Mouse (Mus musculus) lung, embryonic 14.5 days (tissue): Measurements from ENCODE around the gene Tbc1d30. TPM values are rescaled to one million over a fixed set of nuclear protein-coding genes. Genes with fewer than 3 reads are reported as not detected.

ENCODE experiments used
- ATAC-seq: fragments of 200-750 bp; cut with Nextera tagmentation; 2 replicates; pipeline ENCODE4 v1.8.0; 2017; ENCODE audit warnings: mild to moderate bottlenecking, moderate TSS enrichment, moderate library complexity; ENCODE audit not compliant: insufficient read depth
- DNase-seq: peaks from one replicate; pipeline ENCODE4 v3.0.0-alpha.2; 2015
- H3K27ac ChIP-seq: fragments of 300-500 bp; sonication (generic); 2 replicates; pipeline ENCODE4 v1.5.1; 2014; ENCODE audit warnings: low read depth, mild to moderate bottlenecking, moderate library complexity
- H3K27me3 ChIP-seq: fragments of 300-500 bp; sonication (generic); 2 replicates; pipeline ENCODE4 v1.6.1; 2014; ENCODE audit warnings: low read length, control low read depth; ENCODE audit not compliant: insufficient read depth
- H3K36me3 ChIP-seq: fragments of 300-500 bp; sonication (generic); 2 replicates; pipeline ENCODE4 v1.6.1; 2014; ENCODE audit warnings: control low read depth; ENCODE audit not compliant: insufficient read depth
- H3K4me1 ChIP-seq: fragments of 300-500 bp; sonication (generic); 2 replicates; pipeline ENCODE4 v1.6.1; 2014; ENCODE audit warnings: antibody characterized with exemption, control low read depth; ENCODE audit not compliant: insufficient read depth
- H3K4me2 ChIP-seq: fragments of 300-500 bp; sonication (generic); 2 replicates; pipeline ENCODE4 v1.6.1; 2014; ENCODE audit warnings: mild to moderate bottlenecking
- H3K4me3 ChIP-seq: fragments of 300-500 bp; sonication (generic); 2 replicates; pipeline ENCODE4 v1.5.1; 2014; ENCODE audit warnings: low read depth, low read length
- H3K9ac ChIP-seq: fragments of 300-500 bp; sonication (generic); 2 replicates; pipeline ENCODE4 v1.6.1; 2014
- H3K9me3 ChIP-seq: fragments of 300-500 bp; sonication (generic); 2 replicates; pipeline ENCODE4 v1.6.1; 2016; ENCODE audit warnings: low read depth, low read length, control low read depth
- CTCF ChIP-seq: IDR thresholded peaks from 2 replicates; pipeline ENCODE4 v1.5.1; 2016; ENCODE audit warnings: antibody characterized with exemption, low read depth
- WGBS: fragments of 180-500 bp; shearing (Covaris S2); extraction: QIAGEN DNeasy Blood & Tissue Kit; methylation state at CpG from one replicate; pipeline ENCODE4 v1.1.7; 2014; 5-methylcytosine and 5-hydroxymethylcytosine counted together
- polyA plus RNA-seq: library from polyadenylated mRNA; unstranded; fragments of >200 nt; fragmentation: Nextera tagmentation; extraction: Ambion mirVana; gene quantifications from 2 replicates; pipeline ENCODE4 v1.2.1, GENCODE M21; 2014

Gene Tbc1d30
- polyA plus RNA-seq, 1 experiment from 2014 or later: 2.5 TPM

GRCm38 (mm10) chr10:121227403-121227802, 123.7 kb downstream of the Tbc1d30 start:
- Histone ChIP-seq H3K4me1 (no peaks in the 10 kb centered on the region), H3K9ac (no peak overlapping the region), H3K27ac (no peak overlapping the region), H3K4me3 (no peak overlapping the region), H3K27me3 (no peaks in the 10 kb centered on the region), H3K4me2 (no peak overlapping the region), H3K36me3 (no peaks in the 10 kb centered on the region), H3K9me3 (peaks cover 4% of the 10 kb centered on the region; the same call in 1 of the 2 replicates)
- ATAC-seq (no peak), DNase-seq (no peak)
- TF ChIP-seq CTCF: no peak
- 82% methylated on average over 5 of the region's 5 CpGs for WGBS

GRCm38 (mm10) chr10:121225636-121226035, 125.4 kb downstream of the Tbc1d30 start:
- Histone ChIP-seq H3K36me3 (no peaks in the 10 kb centered on the region), H3K4me3 (no peak overlapping the region), H3K4me1 (no peaks in the 10 kb centered on the region), H3K9ac (no peak overlapping the region), H3K27ac (no peak overlapping the region), H3K27me3 (no peaks in the 10 kb centered on the region), H3K9me3 (no peaks in the 10 kb centered on the region), H3K4me2 (no peak overlapping the region)
- peak; percentile 50 for TF ChIP-seq CTCF
- ATAC-seq (no peak), DNase-seq (no peak)
- WGBS: 75% methylated on average over 6 of the region's 6 CpGs

DNA sequence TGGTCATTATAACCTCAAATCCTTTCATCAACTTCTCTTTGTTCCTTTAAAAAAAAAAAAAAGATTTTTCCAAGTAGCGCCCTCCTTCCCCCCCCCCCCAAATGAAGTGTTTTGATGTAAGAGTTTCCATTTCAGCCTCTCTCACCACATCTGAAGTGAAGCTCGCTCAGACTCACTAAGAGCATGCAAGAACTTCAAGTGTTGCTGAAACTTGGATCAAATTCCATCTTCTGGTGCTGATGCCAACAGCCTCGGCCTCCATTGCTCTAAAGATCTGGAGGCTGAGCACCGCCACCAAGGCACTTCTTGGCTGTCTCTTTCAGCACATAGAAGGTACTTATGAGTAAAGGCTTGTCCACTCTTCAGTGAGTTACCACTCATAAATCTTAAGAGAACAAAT, 128.2 kb downstream of the Tbc1d30 start:
- TF ChIP-seq CTCF: no peak
- H3K9ac ChIP-seq: no peak overlapping the region
- no peak overlapping the region for H3K4me2 ChIP-seq
- WGBS: 72% methylated on average over 4 of the region's 4 CpGs
- H3K36me3 ChIP-seq: no peaks in the 10 kb centered on the region
- H3K4me3 ChIP-seq: no peak overlapping the region
- no peak overlapping the region for H3K27ac ChIP-seq
- ATAC-seq (no peak), DNase-seq (no peak)
- H3K27me3 ChIP-seq: no peaks in the 10 kb centered on the region
- H3K4me1 ChIP-seq: no peaks in the 10 kb centered on the region
- no peaks in the 10 kb centered on the region for H3K9me3 ChIP-seq

DNA sequence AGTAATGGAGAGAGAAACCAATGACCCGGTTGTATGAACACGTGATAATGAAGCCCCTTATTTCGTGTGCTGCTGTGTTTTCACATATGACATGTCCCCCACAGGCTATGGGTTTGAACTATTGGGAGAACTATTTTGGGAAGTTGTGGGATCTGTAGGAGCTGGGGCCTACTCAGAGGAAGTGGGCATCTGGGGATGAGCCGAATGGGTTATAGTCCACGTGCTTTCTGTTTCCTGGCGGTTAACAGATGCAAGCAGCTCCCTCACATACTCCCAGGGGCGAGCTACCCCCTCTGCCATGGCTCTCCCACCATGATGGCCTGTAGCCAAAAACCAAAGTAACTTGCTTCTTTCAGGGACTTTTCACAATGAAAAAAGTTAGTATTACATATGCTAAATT, 132.5 kb downstream of the Tbc1d30 start:
- no peak for ATAC-seq
- Histone ChIP-seq H3K9ac (no peak overlapping the region), H3K27me3 (no peaks in the 10 kb centered on the region), H3K4me3 (no peak overlapping the region), H3K9me3 (no peaks in the 10 kb centered on the region), H3K36me3 (no peaks in the 10 kb centered on the region), H3K4me1 (no peaks in the 10 kb centered on the region), H3K27ac (no peak overlapping the region), H3K4me2 (no peak overlapping the region)
- 85% methylated on average over 7 of the region's 7 CpGs for WGBS
- TF ChIP-seq CTCF: no peak
- no peak for DNase-seq

DNA sequence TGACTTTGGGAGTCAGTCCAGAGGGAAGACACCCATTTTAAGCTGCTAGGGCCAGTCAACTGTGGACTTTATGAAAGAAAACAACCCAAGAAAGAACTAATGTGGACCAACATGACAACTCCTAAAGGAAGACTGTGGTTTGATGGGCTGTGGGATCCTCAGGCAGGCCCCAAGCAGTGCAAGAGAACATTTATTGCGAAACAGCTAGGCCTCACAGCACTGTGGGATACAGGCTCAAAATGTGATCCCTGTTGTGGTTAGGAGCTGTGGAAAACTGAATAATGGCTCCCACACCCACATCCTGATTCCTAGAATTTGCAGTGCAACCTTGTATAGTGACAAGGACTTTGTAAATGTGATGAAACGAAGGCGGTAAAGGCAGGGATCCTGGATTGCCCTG, 134.3 kb downstream of the Tbc1d30 start:
- H3K36me3 ChIP-seq: no peaks in the 10 kb centered on the region
- no peak overlapping the region for H3K27ac ChIP-seq
- H3K27me3 ChIP-seq: no peaks in the 10 kb centered on the region
- no peak for TF ChIP-seq CTCF
- ATAC-seq (no peak), DNase-seq (no peak)
- H3K9ac ChIP-seq: no peak overlapping the region
- H3K9me3 ChIP-seq: no peaks in the 10 kb centered on the region
- no peak overlapping the region for H3K4me2 ChIP-seq
- no peaks in the 10 kb centered on the region for H3K4me1 ChIP-seq
- no peak overlapping the region for H3K4me3 ChIP-seq
- WGBS: 87% methylated on average over 3 of the region's 3 CpGs

Other genes with a start within 250 kb of the Tbc1d30 start
- 46.9 and 47.0 TPM in 2 replicates for gene Gns, start 13.8 kb upstream of the Tbc1d30 start, polyA plus RNA-seq
- 19.8 and 21.0 TPM in 2 replicates for gene Rassf3, start 125.1 kb upstream of the Tbc1d30 start, polyA plus RNA-seq
- 38.1 and 39.6 TPM in 2 replicates for gene Tbk1, start 235.5 kb upstream of the Tbc1d30 start, polyA plus RNA-seq